Comparison of ENCODE assay signal across 36 mouse cellular contexts in the genomic region with DNA sequence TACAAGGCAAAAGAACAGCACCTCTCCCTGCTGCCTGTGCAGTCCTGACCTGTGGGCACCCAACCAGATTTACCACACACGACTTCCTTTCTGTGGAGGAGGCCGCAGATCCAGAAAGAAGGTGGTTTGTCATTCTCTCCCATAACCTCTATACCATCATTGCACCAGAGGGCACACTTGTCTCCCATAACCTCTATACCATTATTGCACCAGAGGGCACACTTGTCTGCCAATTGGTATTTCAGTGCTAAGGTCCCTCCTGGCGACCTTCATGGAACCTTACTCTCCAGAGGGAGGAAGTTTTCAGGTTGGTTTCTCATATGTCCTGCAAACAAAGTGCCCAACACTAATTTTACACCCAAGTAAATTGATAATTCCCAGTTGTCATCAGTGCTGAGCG. TPM values are rescaled to one million over a fixed set of nuclear protein-coding genes. Genes with fewer than 3 reads are reported as not detected.
A peak's percentile ranks its signal among the peaks of the same experiment; 100 is the strongest.
DNase-seq lines count a peak whose midpoint lies in the region; ATAC-seq and TF ChIP-seq lines count a peak whose summit lies in the region.
"Had no signal": no experiment of that assay in that cellular context is flagged by ENCODE, and none has a peak within 500 bp of the region (broad histone marks: within the 10 kb centered on the region; RNA-seq: fewer than 3 reads in every experiment).

No protein-coding gene starts in this region.

- H3K4me1 ChIP-seq in hindbrain, postnatal 0 days (ENCODE audit: insufficient read depth, low read length) = no peaks in the 10 kb centered on the region
- H3K4me1 ChIP-seq in hindbrain, embryonic 14.5 days (replicated peaks; ENCODE audit: control insufficient read depth, insufficient read depth, low read length) = no peaks in the 10 kb centered on the region
- no peaks in the 10 kb centered on the region for H3K4me1 ChIP-seq in lung, embryonic 14.5 days (ENCODE audit: insufficient read depth)
- peaks cover 0 to 14% of the 10 kb centered on the region in 2 experiments; a peak in 3 of 4 replicates for H3K4me1 ChIP-seq in CH12.LX (ENCODE audit: control insufficient read depth in 1 of 2, insufficient read depth in 2 of 2)
- peaks cover 7% of the 10 kb centered on the region for H3K4me1 ChIP-seq in embryonic facial prominence, embryonic 10.5 days
- H3K4me1 ChIP-seq: embryonic facial prominence, embryonic 15.5 days; kidney, embryonic 15.5 days; limb, embryonic 12.5 days; liver, embryonic 13.5 days; lung, embryonic 15.5 days; neural tube, embryonic 15.5 days; stomach, embryonic 15.5 days had no signal

- H3K27me3 ChIP-seq in hindbrain, postnatal 0 days (ENCODE audit: insufficient read depth, low read length) = no peaks in the 10 kb centered on the region
- no peaks in the 10 kb centered on the region for H3K27me3 ChIP-seq in hindbrain, embryonic 14.5 days (ENCODE audit: control insufficient read depth, insufficient read depth, low read length)
- H3K27me3 ChIP-seq in lung, embryonic 14.5 days (ENCODE audit: insufficient read depth, low read length) = no peaks in the 10 kb centered on the region
- peaks cover 1% of the 10 kb centered on the region for H3K27me3 ChIP-seq in CH12.LX (replicated peaks)
- H3K27me3 ChIP-seq in embryonic facial prominence, embryonic 10.5 days (replicated peaks; ENCODE audit: low read depth, poor library complexity, severe bottlenecking) = no peaks in the 10 kb centered on the region
- H3K27me3 ChIP-seq: embryonic facial prominence, embryonic 15.5 days; limb, embryonic 12.5 days; liver, embryonic 13.5 days; lung, embryonic 15.5 days; midbrain, embryonic 13.5 days; stomach, embryonic 15.5 days had no signal

- no peak for ATAC-seq in hindbrain, postnatal 0 days
- no peak for ATAC-seq in hindbrain, embryonic 14.5 days (ENCODE audit: low FRiP score)
- ATAC-seq in lung, embryonic 14.5 days (ENCODE audit: insufficient read depth) = no peak
- ATAC-seq: forebrain, embryonic 14.5 days; hindbrain, embryonic 16.5 days; midbrain, embryonic 13.5 days had no signal

- no peak overlapping the region for H3K27ac ChIP-seq in hindbrain, postnatal 0 days
- no peak overlapping the region for H3K27ac ChIP-seq in hindbrain, embryonic 14.5 days
- no peak overlapping the region for H3K27ac ChIP-seq in lung, embryonic 14.5 days (ENCODE audit: low read depth)
- no peak overlapping the region for H3K27ac ChIP-seq in CH12.LX (ENCODE audit: insufficient read depth, low read depth)
- H3K27ac ChIP-seq in embryonic facial prominence, embryonic 10.5 days (replicated peaks) = no peak overlapping the region
- H3K27ac ChIP-seq: embryonic facial prominence, embryonic 15.5 days; hindbrain, embryonic 10.5 days; kidney, embryonic 15.5 days; left cerebral cortex, adult 2 months; limb, embryonic 12.5 days; liver, embryonic 13.5 days; lung, embryonic 15.5 days; midbrain, embryonic 13.5 days; neural tube, embryonic 15.5 days; stomach, embryonic 15.5 days had no signal

- H3K36me3 ChIP-seq in hindbrain, postnatal 0 days (ENCODE audit: insufficient read depth, low read length) = no peaks in the 10 kb centered on the region
- no peaks in the 10 kb centered on the region for H3K36me3 ChIP-seq in hindbrain, embryonic 14.5 days (replicated peaks; ENCODE audit: control insufficient read depth, insufficient read depth)
- no peaks in the 10 kb centered on the region for H3K36me3 ChIP-seq in lung, embryonic 14.5 days (ENCODE audit: insufficient read depth)
- no peaks in the 10 kb centered on the region for H3K36me3 ChIP-seq in CH12.LX (replicated peaks in 1 of 2; ENCODE audit: control insufficient read depth in 1 of 2, insufficient read depth in 1 of 2, low read length in 1 of 2)
- no peaks in the 10 kb centered on the region for H3K36me3 ChIP-seq in embryonic facial prominence, embryonic 10.5 days (replicated peaks)
- H3K36me3 ChIP-seq: embryonic facial prominence, embryonic 15.5 days; hindbrain, embryonic 10.5 days; kidney, embryonic 15.5 days; limb, embryonic 12.5 days; liver, embryonic 13.5 days; lung, embryonic 15.5 days; midbrain, embryonic 13.5 days; neural tube, embryonic 15.5 days; stomach, embryonic 15.5 days had no signal

- TF ChIP-seq EP300 in CH12.LX (IDR thresholded peaks at IDR 0.05; ENCODE audit: low read length) = no peak

- TF ChIP-seq CTCF in hindbrain, postnatal 0 days (IDR thresholded peaks at IDR 0.05; ENCODE audit: low read depth) = peak; percentile 42
- TF ChIP-seq CTCF in lung, embryonic 14.5 days (IDR thresholded peaks at IDR 0.05; ENCODE audit: low read depth) = 0 out of 2 replicates have a peak, but pooled peaks have one; percentile 3
- peak in 1 of 2 experiments; percentile 54; a peak in 2 of 4 replicates for TF ChIP-seq CTCF in CH12.LX (conservative IDR thresholded peaks at IDR 0.05 in 1 of 2, IDR thresholded peaks at IDR 0.05 in 1 of 2; ENCODE audit: low read depth in 2 of 2, low read length in 2 of 2)

- no peak for TF ChIP-seq POLR2A in CH12.LX (IDR thresholded peaks at IDR 0.05; ENCODE audit: low read depth, low read length)

- no peak overlapping the region for H3K4me2 ChIP-seq in hindbrain, postnatal 0 days (ENCODE audit: low read depth, low read length)
- H3K4me2 ChIP-seq in hindbrain, embryonic 14.5 days (replicated peaks) = no peak overlapping the region
- H3K4me2 ChIP-seq in lung, embryonic 14.5 days = no peak overlapping the region
- no peak overlapping the region for H3K4me2 ChIP-seq in CH12.LX (ENCODE audit: insufficient read depth, low read depth, poor library complexity, severe bottlenecking)
- H3K4me2 ChIP-seq: embryonic facial prominence, embryonic 15.5 days; kidney, embryonic 15.5 days; limb, embryonic 12.5 days; liver, embryonic 13.5 days; lung, embryonic 15.5 days; midbrain, embryonic 13.5 days; neural tube, embryonic 15.5 days; stomach, embryonic 15.5 days had no signal

- in situ Hi-C loops in CH12.LX (cut with MboI; ENCODE audit: low pct_ligation_motif_present, low pct_unique_long_range_greater_than_20kb, low sequenced_read_pairs) = loop anchor here (5.0 to 25.0 kb wide), 2 partner anchors 201 to 426 kb away; a partner anchor contains a TSS

- no peaks in the 10 kb centered on the region for H3K9me3 ChIP-seq in hindbrain, postnatal 0 days (ENCODE audit: low read length)
- H3K9me3 ChIP-seq in hindbrain, embryonic 14.5 days (ENCODE audit: control insufficient read depth, low read length) = no peaks in the 10 kb centered on the region
- no peaks in the 10 kb centered on the region for H3K9me3 ChIP-seq in lung, embryonic 14.5 days (ENCODE audit: low read depth, low read length)
- no peaks in the 10 kb centered on the region for H3K9me3 ChIP-seq in CH12.LX (replicated peaks; ENCODE audit: low read length)
- no peaks in the 10 kb centered on the region for H3K9me3 ChIP-seq in embryonic facial prominence, embryonic 10.5 days
- H3K9me3 ChIP-seq: embryonic facial prominence, embryonic 15.5 days; kidney, embryonic 15.5 days; limb, embryonic 12.5 days; liver, embryonic 13.5 days; lung, embryonic 15.5 days; neural tube, embryonic 15.5 days; stomach, embryonic 15.5 days had no signal

- DNase-seq in hindbrain, postnatal 0 days (ENCODE audit: low spot score) = no peak
- no peak for DNase-seq in hindbrain, embryonic 14.5 days (ENCODE audit: low spot score)
- no peak for DNase-seq in lung, embryonic 14.5 days
- no peak for DNase-seq in lung, postnatal 36 days
- DNase-seq in CH12.LX (ENCODE audit: extremely low read depth) = no peak
- DNase-seq in embryonic facial prominence, embryonic 10.5 days (ENCODE audit: low spot score) = peak; percentile 7
- no peak for DNase-seq in cerebellum, postnatal 4 days (ENCODE audit: low spot score in 2 of 2)
- DNase-seq: adrenal gland, postnatal 10 days; B cell, adult 2 months; cerebellum, adult 18-20 months; cerebellum, postnatal 10 days; heart, postnatal 14 days; kidney, adult 18-20 months; kidney, postnatal 25 days; liver, embryonic 13.5 days; lung, postnatal 4 days; retina, postnatal 1 day; right cerebral cortex, postnatal 25 days; thymus, adult 2 months; thymus, postnatal 36 days had no signal

- H3K9ac ChIP-seq in hindbrain, postnatal 0 days (replicated peaks; ENCODE audit: low read length) = no peak overlapping the region
- no peak overlapping the region for H3K9ac ChIP-seq in hindbrain, embryonic 14.5 days
- H3K9ac ChIP-seq in lung, embryonic 14.5 days = no peak overlapping the region
- no peak overlapping the region for H3K9ac ChIP-seq in CH12.LX (ENCODE audit: insufficient read depth, low read depth)
- H3K9ac ChIP-seq: embryonic facial prominence, embryonic 15.5 days; kidney, embryonic 15.5 days; limb, embryonic 12.5 days; liver, embryonic 13.5 days; lung, embryonic 15.5 days; midbrain, embryonic 13.5 days; neural tube, embryonic 15.5 days; stomach, embryonic 15.5 days had no signal

- dilution Hi-C loops in CH12.LX (cut with MboI; ENCODE audit: extremely low pct_ligation_motif_present, extremely low pct_unique_long_range_greater_than_20kb, low sequenced_read_pairs) = no loop called here

- no peaks in the 10 kb centered on the region for H3K79me2 ChIP-seq in CH12.LX (replicated peaks; ENCODE audit: control insufficient read depth, extremely low read depth, insufficient read depth, poor library complexity, severe bottlenecking)

- WGBS in hindbrain, postnatal 0 days = 89% methylated on average over 4 of the region's 4 CpGs
- WGBS in hindbrain, embryonic 14.5 days = 82% methylated on average over 4 of the region's 4 CpGs
- 76% methylated on average over 4 of the region's 4 CpGs for WGBS in lung, embryonic 14.5 days
- 84% methylated on average over 4 of the region's 4 CpGs for WGBS in embryonic facial prominence, embryonic 10.5 days

- peak; percentile 31 for TF ChIP-seq RAD21 in CH12.LX (IDR thresholded peaks at IDR 0.05; ENCODE audit: low read depth, low read length)

- no peak overlapping the region for H3K4me3 ChIP-seq in hindbrain, postnatal 0 days (ENCODE audit: low read length)
- H3K4me3 ChIP-seq in hindbrain, embryonic 14.5 days (replicated peaks; ENCODE audit: low read length) = no peak overlapping the region
- H3K4me3 ChIP-seq in lung, embryonic 14.5 days (ENCODE audit: low read depth, low read length) = no peak overlapping the region
- H3K4me3 ChIP-seq in CH12.LX (replicated peaks in 1 of 3; ENCODE audit: low read depth in 2 of 3, low read length in 2 of 3, poor library complexity in 1 of 3) = no peak overlapping the region
- no peak overlapping the region for H3K4me3 ChIP-seq in embryonic facial prominence, embryonic 10.5 days
- H3K4me3 ChIP-seq: embryonic facial prominence, embryonic 15.5 days; hindbrain, embryonic 10.5 days; kidney, embryonic 15.5 days; left cerebral cortex, adult 2 months; limb, embryonic 12.5 days; liver, embryonic 13.5 days; lung, embryonic 15.5 days; midbrain, embryonic 13.5 days; neural tube, embryonic 15.5 days; stomach, embryonic 15.5 days had no signal

RNA-seq across cellular contexts. Expression of a gene that starts 18.1 kb away (rescaled TPM):
- total RNA-seq in hindbrain, postnatal 0 days (2014; rRNA removed) = not detected in 2 replicates
- polyA plus RNA-seq in hindbrain, postnatal 0 days (2015; fragmentation: Nextera tagmentation; extraction: Ambion mirVana) = 0.11 TPM in 2 replicates
- polyA plus RNA-seq in hindbrain, embryonic 14.5 days (2014; fragmentation: Nextera tagmentation; extraction: Ambion mirVana) = 0.20 and 0.55 TPM in 2 replicates
- 0.53 and 1.0 TPM in 2 replicates for polyA plus RNA-seq in lung, embryonic 14.5 days (2014; fragmentation: Nextera tagmentation; extraction: Ambion mirVana)
- total RNA-seq in CH12.LX (2012; rRNA removed) = 0.13 TPM in 2 replicates
- not detected in 2 replicates for total RNA-seq in CH12.LX (2014; rRNA removed)
- 0.20 and 0.23 TPM in 2 replicates for polyA plus RNA-seq in CH12.LX (2012; ENCODE audit: insufficient read length, low read depth)
- polyA plus RNA-seq in embryonic facial prominence, embryonic 10.5 days (2016; fragmentation: Nextera tagmentation; extraction: Ambion mirVana) = 0.64 and 0.82 TPM in 2 replicates
- total RNA-seq: heart, postnatal 14 days; layer of hippocampus, adult 18-20 months; layer of hippocampus, postnatal 14 days; left cerebral cortex, adult 2 months; left cerebral cortex, postnatal 25 days; megakaryocyte-erythroid progenitor cell, adult 5-6 weeks had no signal
- polyA plus RNA-seq: cortical plate, adult 2 months had no signal

RNA-seq across cellular contexts. Expression of a gene that starts 40.0 kb away (rescaled TPM):
- total RNA-seq in hindbrain, postnatal 0 days (2014; rRNA removed) = 32.7 and 42.0 TPM in 2 replicates
- polyA plus RNA-seq in hindbrain, postnatal 0 days (2015; fragmentation: Nextera tagmentation; extraction: Ambion mirVana) = 30.5 and 31.5 TPM in 2 replicates
- 23.8 and 25.8 TPM in 2 replicates for polyA plus RNA-seq in hindbrain, embryonic 14.5 days (2014; fragmentation: Nextera tagmentation; extraction: Ambion mirVana)
- 0.55 and 0.63 TPM in 2 replicates for polyA plus RNA-seq in lung, embryonic 14.5 days (2014; fragmentation: Nextera tagmentation; extraction: Ambion mirVana)
- total RNA-seq in CH12.LX (2012; rRNA removed) (11.5 and 11.6 TPM in 2 replicates), CH12.LX (2014; rRNA removed) (11.0 and 11.2 TPM in 2 replicates)
- 23.0 and 23.5 TPM in 2 replicates for polyA plus RNA-seq in CH12.LX (2012; ENCODE audit: insufficient read length, low read depth)
- polyA plus RNA-seq in embryonic facial prominence, embryonic 10.5 days (2016; fragmentation: Nextera tagmentation; extraction: Ambion mirVana) = 25.1 and 27.1 TPM in 2 replicates

RNA-seq across cellular contexts. Expression of a gene that starts 41.3 kb away (rescaled TPM):
- 222 and 291 TPM in 2 replicates for total RNA-seq in hindbrain, postnatal 0 days (2014; rRNA removed)
- 486 and 514 TPM in 2 replicates for polyA plus RNA-seq in hindbrain, postnatal 0 days (2015; fragmentation: Nextera tagmentation; extraction: Ambion mirVana)
- polyA plus RNA-seq in hindbrain, embryonic 14.5 days (2014; fragmentation: Nextera tagmentation; extraction: Ambion mirVana) = 248 and 256 TPM in 2 replicates
- polyA plus RNA-seq in lung, embryonic 14.5 days (2014; fragmentation: Nextera tagmentation; extraction: Ambion mirVana) = 357 and 378 TPM in 2 replicates
- total RNA-seq in CH12.LX (2012; rRNA removed) (260 and 311 TPM in 2 replicates), CH12.LX (2014; rRNA removed) (459 and 511 TPM in 2 replicates)
- polyA plus RNA-seq in CH12.LX (2012; ENCODE audit: insufficient read length, low read depth) = 549 and 597 TPM in 2 replicates
- 477 and 521 TPM in 2 replicates for polyA plus RNA-seq in embryonic facial prominence, embryonic 10.5 days (2016; fragmentation: Nextera tagmentation; extraction: Ambion mirVana)

Comparison
In these comparisons a context has a peak if more than half of its experiments do, and no peak if none do; other contexts are left out.
1. RNA of a gene that starts 40.0 kb away (polyA plus RNA-seq): 30.5 to 31.5 TPM in hindbrain, postnatal 0 days, 25.1 to 27.1 TPM in embryonic facial prominence, embryonic 10.5 days, 23.8 to 25.8 TPM in hindbrain, embryonic 14.5 days and 23.0 to 23.5 TPM in CH12.LX; 0.55 to 0.63 TPM in lung, embryonic 14.5 days; every median in the first group is over 10 times any median in the second.